ENCODE assay signal across 15 mouse cellular contexts in genomic region chrX:143062641-143063355, GRCm38 (mm10). TPM values are rescaled to one million over a fixed set of nuclear protein-coding genes. Genes with fewer than 3 reads are reported as not detected.
DNase-seq lines count a peak whose midpoint lies in the region; ATAC-seq and TF ChIP-seq lines count a peak whose summit lies in the region.
"Had no signal": no experiment of that assay in that cellular context is flagged by ENCODE, and none has a peak within 500 bp of the region (broad histone marks: within the 10 kb centered on the region; RNA-seq: fewer than 3 reads in every experiment).

No protein-coding gene starts in this region.

- H3K27ac ChIP-seq in intestine, embryonic 15.5 days: peak overlapping the region; percentile 2; the same call in 1 of the 2 replicates
- H3K27ac ChIP-seq in intestine, postnatal 0 days (ENCODE audit: low read depth, low read length): no peak overlapping the region
- H3K27ac ChIP-seq in embryonic facial prominence, embryonic 15.5 days (replicated peaks): peak overlapping the region; percentile 74
- H3K27ac ChIP-seq in midbrain, embryonic 13.5 days: no peak overlapping the region
- H3K27ac ChIP-seq: forebrain, embryonic 10.5 days; left cerebral cortex, adult 2 months had no signal

- DNase-seq in brain, adult 2 months (ENCODE audit: low read depth, low spot score): peak; percentile 49
- no peak for DNase-seq in adrenal gland, postnatal 4 days (ENCODE audit: low spot score in 2 of 2)
- DNase-seq: adrenal gland, postnatal 25 days; kidney, postnatal 36 days; thymus, adult 2 months had no signal

- no peaks in the 10 kb centered on the region for H3K4me1 ChIP-seq in intestine, embryonic 15.5 days (replicated peaks)
- H3K4me1 ChIP-seq in intestine, postnatal 0 days (replicated peaks; ENCODE audit: control insufficient read depth, insufficient read depth, low read length): no peaks in the 10 kb centered on the region
- H3K4me1 ChIP-seq in embryonic facial prominence, embryonic 15.5 days: peaks cover 26% of the 10 kb centered on the region; the same call in 1 of the 2 replicates
- H3K4me1 ChIP-seq in midbrain, embryonic 13.5 days (replicated peaks): no peaks in the 10 kb centered on the region

- no peak for TF ChIP-seq CTCF in intestine, postnatal 0 days (IDR thresholded peaks at IDR 0.05; ENCODE audit: low read depth)

- H3K27me3 ChIP-seq in intestine, embryonic 15.5 days (replicated peaks): no peaks in the 10 kb centered on the region; the same call in none of the 2 replicates
- H3K27me3 ChIP-seq in intestine, postnatal 0 days (replicated peaks; ENCODE audit: control insufficient read depth, insufficient read depth, low read length): no peaks in the 10 kb centered on the region
- no peaks in the 10 kb centered on the region; the same call in 1 of the 2 replicates for H3K27me3 ChIP-seq in embryonic facial prominence, embryonic 15.5 days
- H3K27me3 ChIP-seq in midbrain, embryonic 13.5 days: peaks cover 30% of the 10 kb centered on the region; the same call in 1 of the 2 replicates

- H3K9me3 ChIP-seq in intestine, embryonic 15.5 days: no peaks in the 10 kb centered on the region
- H3K9me3 ChIP-seq in intestine, postnatal 0 days (ENCODE audit: control insufficient read depth): no peaks in the 10 kb centered on the region
- H3K9me3 ChIP-seq in embryonic facial prominence, embryonic 15.5 days (replicated peaks): no peaks in the 10 kb centered on the region
- H3K9me3 ChIP-seq in midbrain, embryonic 13.5 days: no peaks in the 10 kb centered on the region
- H3K9me3 ChIP-seq: forebrain, embryonic 10.5 days had no signal

- no peak overlapping the region for H3K9ac ChIP-seq in intestine, embryonic 15.5 days
- no peak overlapping the region for H3K9ac ChIP-seq in intestine, postnatal 0 days (ENCODE audit: low read depth, low read length)
- H3K9ac ChIP-seq in embryonic facial prominence, embryonic 15.5 days: no peak overlapping the region
- no peak overlapping the region for H3K9ac ChIP-seq in midbrain, embryonic 13.5 days (replicated peaks)

- 65% methylated on average over 11 of the region's 11 CpGs for WGBS in intestine, embryonic 15.5 days
- 65% methylated on average over 11 of the region's 11 CpGs for whole genome bisulfite sequencing in intestine, postnatal 0 days
- WGBS in embryonic facial prominence, embryonic 15.5 days: 41% methylated on average over 11 of the region's 11 CpGs
- WGBS in midbrain, embryonic 13.5 days: 79% methylated on average over 11 of the region's 11 CpGs

- no peak overlapping the region for H3K4me2 ChIP-seq in intestine, embryonic 15.5 days (replicated peaks)
- no peak overlapping the region for H3K4me2 ChIP-seq in intestine, postnatal 0 days (replicated peaks; ENCODE audit: low read depth)
- H3K4me2 ChIP-seq in embryonic facial prominence, embryonic 15.5 days (replicated peaks): no peak overlapping the region
- no peak overlapping the region for H3K4me2 ChIP-seq in midbrain, embryonic 13.5 days (replicated peaks)
- H3K4me2 ChIP-seq: liver, embryonic 11.5 days had no signal

- ATAC-seq in intestine, embryonic 15.5 days: no peak
- ATAC-seq in intestine, postnatal 0 days: no peak
- ATAC-seq in embryonic facial prominence, embryonic 15.5 days (ENCODE audit: insufficient number of reproducible peaks, low FRiP score, low TSS enrichment, low read depth): no peak
- ATAC-seq in megakaryocyte progenitor cell, adult 5-6 weeks (replicated peaks; ENCODE audit: poor library complexity): 0 out of 2 replicates have a peak, but pooled peaks have one; percentile 15
- ATAC-seq in midbrain, embryonic 13.5 days: no peak
- no peak for ATAC-seq in frontal cortex, adult (ENCODE audit: low TSS enrichment)

- no peak overlapping the region for H3K4me3 ChIP-seq in intestine, embryonic 15.5 days (replicated peaks)
- no peak overlapping the region for H3K4me3 ChIP-seq in intestine, postnatal 0 days (ENCODE audit: low read depth, low read length)
- no peak overlapping the region for H3K4me3 ChIP-seq in embryonic facial prominence, embryonic 15.5 days (replicated peaks)
- H3K4me3 ChIP-seq in midbrain, embryonic 13.5 days (replicated peaks): no peak overlapping the region
- H3K4me3 ChIP-seq: forebrain, embryonic 10.5 days; left cerebral cortex, adult 2 months had no signal

- H3K36me3 ChIP-seq in intestine, embryonic 15.5 days: no peaks in the 10 kb centered on the region
- H3K36me3 ChIP-seq in intestine, postnatal 0 days (ENCODE audit: control insufficient read depth, insufficient read depth): no peaks in the 10 kb centered on the region
- H3K36me3 ChIP-seq in embryonic facial prominence, embryonic 15.5 days: no peaks in the 10 kb centered on the region
- no peaks in the 10 kb centered on the region for H3K36me3 ChIP-seq in midbrain, embryonic 13.5 days
- H3K36me3 ChIP-seq: forebrain, embryonic 10.5 days had no signal

RNA-seq across cellular contexts. Expression of gene Rtl9, which starts 36.6 kb away (rescaled TPM):
- 0.39 and 0.45 TPM in 2 replicates for polyA plus RNA-seq in intestine, embryonic 15.5 days (2015; fragmentation: Nextera tagmentation; extraction: Ambion mirVana)
- polyA plus RNA-seq in intestine, postnatal 0 days (2015; fragmentation: Nextera tagmentation; extraction: Ambion mirVana): 0.09 and 0.12 TPM in 2 replicates
- 1.8 and 2.1 TPM in 2 replicates for polyA plus RNA-seq in embryonic facial prominence, embryonic 15.5 days (2015; fragmentation: Nextera tagmentation; extraction: Ambion mirVana)
- not detected in 2 replicates for total RNA-seq in megakaryocyte progenitor cell, adult 5-6 weeks (2015)
- total RNA-seq in megakaryocyte progenitor cell, adult 5-6 weeks (2017): not detected in 2 replicates
- 1 to 10 TPM; 1.2 to 1.4 TPM for total RNA-seq in adrenal gland, postnatal 4 days (2021)
- 0.34 and 0.35 TPM in 2 replicates for polyA plus RNA-seq in midbrain, embryonic 13.5 days (2015; fragmentation: Nextera tagmentation; extraction: Ambion mirVana)
- total RNA-seq: adrenal gland, postnatal 25 days; ES-E14 had no signal

Comparison
In these comparisons a context has a peak if more than half of its experiments do, and no peak if none do; other contexts are left out.
1. H3K27ac ChIP-seq: peak in intestine, embryonic 15.5 days (single experiment) and embryonic facial prominence, embryonic 15.5 days (single experiment); none in intestine, postnatal 0 days (single experiment) and midbrain, embryonic 13.5 days (single experiment).